Mouse (Mus musculus): Measurements from ENCODE around the gene Olfr571. TPM values are rescaled to one million over a fixed set of nuclear protein-coding genes. Genes with fewer than 3 reads are reported as not detected.

Gene Olfr571
- polyA plus RNA-seq, 1 experiment from 2014 or later = not detected

Other genes starting within 250 kb of the Olfr571 start
- gene Trim68, start 230.2 kb downstream of the Olfr571 start, polyA plus RNA-seq (2014; fragmentation: Nextera tagmentation; extraction: Ambion mirVana) = 8.3 and 8.4 TPM in 2 replicates
- not detected in 2 replicates for gene Olfr557, start 221.6 kb downstream of the Olfr571 start, polyA plus RNA-seq (2014; fragmentation: Nextera tagmentation; extraction: Ambion mirVana)
- gene Olfr558, start 215.3 kb downstream of the Olfr571 start, polyA plus RNA-seq (2014; fragmentation: Nextera tagmentation; extraction: Ambion mirVana) = 0.08 and 0.22 TPM in 2 replicates
- gene Olfr33, start 198.5 kb downstream of the Olfr571 start, polyA plus RNA-seq (2014; fragmentation: Nextera tagmentation; extraction: Ambion mirVana) = not detected in 2 replicates
- gene Olfr559, start 190.0 kb downstream of the Olfr571 start, polyA plus RNA-seq (2014; fragmentation: Nextera tagmentation; extraction: Ambion mirVana) = not detected in 2 replicates
- not detected in 2 replicates for gene Olfr560, start 158.2 kb downstream of the Olfr571 start, polyA plus RNA-seq (2014; fragmentation: Nextera tagmentation; extraction: Ambion mirVana)
- 0.13 and 0.17 TPM in 2 replicates for gene Olfr78, start 158.1 kb downstream of the Olfr571 start, polyA plus RNA-seq (2014; fragmentation: Nextera tagmentation; extraction: Ambion mirVana)
- not detected in 2 replicates for gene Olfr561, start 146.3 kb downstream of the Olfr571 start, polyA plus RNA-seq (2014; fragmentation: Nextera tagmentation; extraction: Ambion mirVana)
- gene Olfr564, start 114.1 kb downstream of the Olfr571 start, polyA plus RNA-seq (2014; fragmentation: Nextera tagmentation; extraction: Ambion mirVana) = not detected in 2 replicates
- not detected in 2 replicates for gene Olfr566, start 58.8 kb downstream of the Olfr571 start, polyA plus RNA-seq (2014; fragmentation: Nextera tagmentation; extraction: Ambion mirVana)
- gene Olfr568, start 40.4 kb downstream of the Olfr571 start, polyA plus RNA-seq (2014; fragmentation: Nextera tagmentation; extraction: Ambion mirVana) = not detected in 2 replicates
- gene Olfr569, start 26.7 kb downstream of the Olfr571 start, polyA plus RNA-seq (2014; fragmentation: Nextera tagmentation; extraction: Ambion mirVana) = not detected in 2 replicates
- 0.25 TPM in 1 of 2 replicates, not detected in the other for gene Olfr570, start 23.0 kb downstream of the Olfr571 start, polyA plus RNA-seq (2014; fragmentation: Nextera tagmentation; extraction: Ambion mirVana)
- not detected in 2 replicates for gene Olfr572, start 6.9 kb upstream of the Olfr571 start, polyA plus RNA-seq (2014; fragmentation: Nextera tagmentation; extraction: Ambion mirVana)
- not detected in 2 replicates for gene Olfr573-ps1, start 25.0 kb upstream of the Olfr571 start, polyA plus RNA-seq (2014; fragmentation: Nextera tagmentation; extraction: Ambion mirVana)
- gene Olfr574, start 30.9 kb upstream of the Olfr571 start, polyA plus RNA-seq (2014; fragmentation: Nextera tagmentation; extraction: Ambion mirVana) = not detected in 2 replicates
- gene Olfr575, start 41.2 kb upstream of the Olfr571 start, polyA plus RNA-seq (2014; fragmentation: Nextera tagmentation; extraction: Ambion mirVana) = not detected in 2 replicates
- not detected in 2 replicates for gene Olfr576, start 45.1 kb upstream of the Olfr571 start, polyA plus RNA-seq (2014; fragmentation: Nextera tagmentation; extraction: Ambion mirVana)
- gene Olfr577, start 58.4 kb upstream of the Olfr571 start, polyA plus RNA-seq (2014; fragmentation: Nextera tagmentation; extraction: Ambion mirVana) = not detected in 2 replicates
- gene Olfr578, start 71.8 kb upstream of the Olfr571 start, polyA plus RNA-seq (2014; fragmentation: Nextera tagmentation; extraction: Ambion mirVana) = not detected in 2 replicates
- not detected in 2 replicates for gene Olfr582, start 120.5 kb upstream of the Olfr571 start, polyA plus RNA-seq (2014; fragmentation: Nextera tagmentation; extraction: Ambion mirVana)
- gene Olfr583, start 133.8 kb upstream of the Olfr571 start, polyA plus RNA-seq (2014; fragmentation: Nextera tagmentation; extraction: Ambion mirVana) = not detected in 2 replicates
- not detected in 2 replicates for gene Olfr584, start 164.3 kb upstream of the Olfr571 start, polyA plus RNA-seq (2014; fragmentation: Nextera tagmentation; extraction: Ambion mirVana)
- gene Olfr585, start 180.2 kb upstream of the Olfr571 start, polyA plus RNA-seq (2014; fragmentation: Nextera tagmentation; extraction: Ambion mirVana) = not detected in 2 replicates
- gene Olfr586, start 208.1 kb upstream of the Olfr571 start, polyA plus RNA-seq (2014; fragmentation: Nextera tagmentation; extraction: Ambion mirVana) = not detected in 2 replicates
- not detected in 2 replicates for gene Olfr588-ps1, start 223.3 kb upstream of the Olfr571 start, polyA plus RNA-seq (2014; fragmentation: Nextera tagmentation; extraction: Ambion mirVana)
- gene Olfr589, start 238.8 kb upstream of the Olfr571 start, polyA plus RNA-seq (2014; fragmentation: Nextera tagmentation; extraction: Ambion mirVana) = not detected in 2 replicates